Mouse (Mus musculus) common myeloid progenitor, adult 5-6 weeks (primary cell): Measurements from ENCODE around the gene Spata2. TPM values are rescaled to one million over a fixed set of nuclear protein-coding genes. Genes with fewer than 3 reads are reported as not detected.

Experiments
- ATAC-seq: replicated peaks from 2 replicates; pipeline ENCODE4 v1.8.0; 2016; ENCODE audit warnings: low read depth, mild to moderate bottlenecking, moderate TSS enrichment, inconsistent platforms; ENCODE audit not compliant: poor library complexity, severe bottlenecking
- total RNA-seq: library from RNA; stranded (forward); fragments of 200-1000, 187-1606 nt; gene quantifications from 2 replicates; pipeline ENCODE4 v1.2.3, GENCODE M21; 2017

Gene Spata2
- total RNA-seq, 1 experiment from 2014 or later, result 9.9 TPM

DNA sequence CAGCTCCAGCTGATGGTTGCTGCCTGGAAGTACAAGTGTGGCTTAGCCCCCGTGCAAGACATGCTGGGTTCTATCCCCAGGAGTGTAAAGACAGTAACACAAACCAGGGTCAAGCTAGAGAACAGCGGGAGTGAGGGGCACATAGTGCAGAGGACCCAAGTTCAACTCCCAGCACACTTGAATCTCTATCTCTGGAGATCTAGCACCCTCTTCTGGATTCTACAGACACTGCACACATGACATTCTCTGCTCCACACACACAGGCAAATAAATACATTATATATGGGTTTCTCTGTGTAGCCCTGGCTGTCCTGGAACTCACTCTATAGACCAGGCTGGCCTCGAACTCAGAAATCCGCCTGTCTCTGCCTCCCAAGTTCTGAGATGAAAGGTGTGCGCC lies 20.3 kb upstream of the Spata2 start:
- peak; percentile 51 for ATAC-seq

GRCm38 (mm10) chr2:167512365-167512764 lies 19.7 kb upstream of the Spata2 start:
- ATAC-seq, result no peak

GRCm38 (mm10) chr2:167510485-167510884 lies 17.8 kb upstream of the Spata2 start:
- peak; percentile 82 for ATAC-seq

DNA sequence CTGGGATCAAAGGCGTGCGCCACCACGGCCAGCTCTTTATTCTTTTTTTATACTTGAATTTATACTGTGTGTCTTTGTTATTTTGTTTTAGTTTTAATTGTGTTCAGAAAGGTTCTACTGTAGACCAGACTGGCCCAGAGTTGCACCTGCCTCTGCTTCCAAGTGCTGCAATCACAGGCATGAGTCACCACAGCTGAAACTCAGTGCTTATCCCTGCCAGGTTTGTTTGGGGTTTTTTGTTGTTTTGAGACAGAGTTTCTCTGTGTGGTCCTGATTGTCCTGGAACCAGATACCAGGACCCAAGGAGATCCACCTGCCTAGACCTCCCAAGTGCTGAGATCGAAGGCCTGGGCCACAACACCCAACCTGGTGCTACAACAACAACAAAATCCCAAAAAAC lies 15.9 kb upstream of the Spata2 start:
- no peak for ATAC-seq

- no peak for ATAC-seq
Observed at GRCm38 (mm10) chr2:167507719-167508385, 15.2 kb upstream of the Spata2 start.

DNA sequence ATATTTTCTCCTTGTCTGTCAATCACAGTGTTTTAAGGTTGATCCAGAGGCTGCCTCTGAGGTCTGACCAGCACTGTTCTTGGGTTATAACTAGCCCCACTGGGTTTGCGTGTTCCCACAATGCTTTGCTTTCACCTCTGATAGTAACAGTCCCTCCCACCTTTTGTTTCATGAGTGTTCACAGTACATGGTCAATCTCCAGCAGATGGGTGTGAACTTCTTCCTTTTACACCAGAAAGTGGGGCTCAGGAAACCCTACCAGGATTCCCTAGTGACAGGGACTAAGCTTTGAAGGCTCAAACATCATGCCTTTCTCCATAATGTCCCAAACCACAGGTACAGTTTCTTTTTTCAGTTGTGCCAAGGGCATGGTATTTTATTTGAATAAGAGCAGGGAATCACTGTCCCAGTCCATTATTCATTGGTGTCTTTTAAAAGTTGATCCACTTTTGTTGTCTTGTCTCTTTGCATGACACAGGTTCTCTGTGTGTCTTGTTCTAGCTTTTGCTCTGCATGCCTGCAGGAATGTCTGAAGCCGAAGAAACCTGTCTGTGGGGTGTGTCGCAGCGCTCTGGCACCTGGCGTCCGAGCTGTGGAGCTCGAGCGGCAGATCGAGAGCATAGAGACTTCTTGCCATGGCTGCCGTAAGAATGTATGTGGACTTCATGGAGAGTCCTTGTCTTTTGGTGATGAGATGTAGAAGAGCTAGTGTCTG lies 14.0 kb upstream of the Spata2 start:
- ATAC-seq, result no peak

DNA sequence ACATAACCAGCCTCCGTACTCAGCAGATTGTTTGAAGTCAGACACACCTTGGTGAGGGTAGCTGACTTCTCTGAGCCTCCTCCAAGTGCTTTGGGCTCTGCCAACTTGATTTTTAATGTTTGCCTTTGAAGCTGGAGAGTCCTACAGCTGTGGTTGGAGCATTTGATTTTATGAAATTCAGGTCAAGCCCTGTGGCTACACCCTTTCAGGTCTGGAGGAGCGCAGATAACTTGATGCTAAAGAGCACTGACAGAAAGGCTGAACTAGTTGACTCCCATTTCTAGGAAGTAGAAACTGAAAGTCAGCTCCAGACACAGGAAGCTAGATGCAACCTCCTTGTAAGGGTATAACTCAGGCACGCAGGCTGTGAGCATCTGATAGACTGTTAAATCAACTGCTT lies 12.4 kb upstream of the Spata2 start:
- ATAC-seq, result peak; percentile 60

DNA sequence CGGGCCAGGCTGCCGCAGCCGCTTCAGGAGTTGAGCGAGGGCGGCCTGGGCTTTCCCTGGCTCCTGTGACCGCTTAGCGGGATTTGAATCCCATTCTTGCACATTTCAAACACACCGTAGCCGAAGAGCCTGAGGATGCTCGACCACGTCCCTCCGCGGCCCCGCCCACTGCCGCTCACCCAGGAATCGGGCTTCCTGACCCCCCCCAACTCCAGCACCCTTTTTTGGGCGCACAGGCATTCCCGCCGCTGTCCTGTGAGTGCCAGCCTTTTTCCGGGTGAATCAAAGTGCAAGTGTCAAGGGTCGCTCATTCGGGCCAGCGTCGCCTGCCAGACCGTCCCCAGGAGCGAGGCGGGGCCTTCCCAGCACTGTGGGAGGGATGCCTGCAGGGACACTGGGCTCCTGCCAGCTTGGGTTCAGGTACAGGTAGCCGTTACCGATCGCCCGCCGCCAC lies 11.2 kb upstream of the Spata2 start:
- ATAC-seq, result no peak; the same call in 1 of the 2 replicates

- ATAC-seq, result peak; percentile 75
Observed at GRCm38 (mm10) chr2:167503253-167503895, 10.7 kb upstream of the Spata2 start.

GRCm38 (mm10) chr2:167502554-167503252 lies 10.0 kb upstream of the Spata2 start:
- ATAC-seq, result peak; percentile 12

GRCm38 (mm10) chr2:167497272-167497671 lies 4.6 kb upstream of the Spata2 start:
- ATAC-seq, result peak; percentile 67

DNA sequence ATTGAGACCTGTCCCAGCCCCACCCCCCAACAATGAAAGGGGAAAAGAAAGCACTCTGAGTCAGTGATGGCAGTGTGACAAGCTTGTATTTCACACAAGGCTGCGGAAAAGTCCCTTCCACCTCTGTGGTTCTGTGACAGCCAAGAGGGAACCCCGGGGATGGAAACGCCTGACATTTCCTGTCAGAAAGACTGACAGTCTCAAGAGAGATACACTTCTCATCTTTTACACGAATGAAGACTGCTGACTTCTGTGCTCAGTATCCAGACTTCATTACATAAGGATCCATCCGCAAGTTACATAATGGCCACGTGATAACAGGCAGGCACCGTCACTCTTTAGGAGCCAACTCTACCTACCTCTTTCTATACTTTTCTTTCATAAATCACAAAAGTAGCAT lies 3.8 kb upstream of the Spata2 start:
- ATAC-seq, result no peak

DNA sequence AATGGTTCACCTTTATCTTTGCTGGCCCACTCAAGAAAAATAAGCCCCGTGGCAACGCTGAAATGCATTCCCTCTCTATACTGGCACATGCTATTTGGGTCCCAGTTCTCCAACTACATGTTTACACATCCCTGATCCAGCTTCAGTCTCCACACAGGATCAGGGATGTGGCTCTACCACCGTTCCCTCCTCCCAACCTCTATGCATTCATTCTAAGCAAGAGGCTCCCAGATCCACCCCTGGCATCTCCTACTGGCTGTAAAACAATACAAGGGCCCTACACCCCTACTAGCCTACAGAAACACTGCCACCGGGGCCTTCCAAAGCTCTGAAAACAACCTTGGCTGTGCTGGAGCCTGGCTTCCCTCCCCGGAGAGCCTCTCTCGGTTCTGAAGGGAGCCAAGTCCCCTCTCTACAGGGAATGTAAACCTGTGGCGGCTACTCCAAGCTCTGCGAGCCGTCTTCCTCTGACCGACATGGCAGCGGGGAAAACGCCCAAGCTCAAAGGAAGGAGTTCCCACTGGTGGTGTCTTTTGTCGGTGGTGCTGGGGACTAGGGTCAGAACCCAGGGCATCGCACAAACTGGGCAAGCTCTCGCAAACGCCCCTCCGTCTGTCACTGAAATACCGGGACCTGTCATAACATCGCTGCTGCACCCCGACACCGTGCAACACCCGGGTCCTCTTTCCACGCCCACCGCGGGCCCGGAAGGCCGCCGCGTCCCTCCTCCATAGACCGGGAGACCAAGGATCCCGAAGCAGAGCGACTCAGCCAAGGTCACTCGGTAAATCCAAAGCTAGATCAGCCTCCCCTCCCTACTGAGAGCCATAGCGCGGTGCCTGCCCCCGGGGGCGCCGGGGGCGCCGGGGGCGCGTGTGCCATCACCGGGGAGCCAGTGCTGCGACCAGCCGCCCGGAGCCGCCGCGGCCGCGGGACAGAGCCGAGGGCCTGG lies 654 bp downstream of the Spata2 start, which contains the start of gene Rnf114:
TSS of gene Rnf114 (plus strand) at position 889 of the 952 bp plus-strand sequence.
- peak; percentile 37 for ATAC-seq

- ATAC-seq, result no peak
Observed at GRCm38 (mm10) chr2:167490813-167491525, 1.7 kb downstream of the Spata2 start.

DNA sequence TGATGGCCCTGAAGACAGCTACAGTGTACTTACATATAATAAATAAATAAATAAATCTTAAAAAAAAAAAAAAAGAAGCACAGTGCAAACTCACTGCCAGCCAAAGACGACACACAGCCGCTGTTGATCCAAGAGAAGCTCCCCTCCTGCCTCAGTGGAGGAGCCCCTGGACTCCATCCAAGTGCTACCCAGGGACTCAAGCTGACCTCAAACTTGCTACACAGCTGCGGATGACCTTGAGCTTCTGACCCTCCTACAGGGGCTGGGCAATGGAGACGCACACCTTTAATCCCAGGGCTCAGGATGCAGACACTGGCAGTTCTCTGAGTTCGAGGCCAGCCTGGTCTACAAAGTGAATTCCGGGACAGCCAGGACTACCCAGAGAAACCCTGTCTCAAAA lies 4.7 kb downstream of the Spata2 start:
- ATAC-seq, result no peak

- no peak for ATAC-seq
Observed at GRCm38 (mm10) chr2:167487551-167487950, 5.1 kb downstream of the Spata2 start.

GRCm38 (mm10) chr2:167486573-167486972 lies 6.1 kb downstream of the Spata2 start:
- no peak for ATAC-seq

GRCm38 (mm10) chr2:167485501-167486377 lies 6.9 kb downstream of the Spata2 start:
- ATAC-seq, result no peak
